Mouse (Mus musculus) ES-CJ7 (cell line): Measurements from ENCODE around the gene Vasn.
A peak's percentile ranks its signal among the peaks of the same experiment; 100 is the strongest.

Experiments
- DNase-seq: peaks from one replicate; pipeline ENCODE4 v3.0.0; 2011; ENCODE audit warnings: low read depth, low spot score

Gene Vasn

GRCm38 (mm10) chr16:4642190-4642589 is 2.4 kb downstream of the Vasn start:
- DNase-seq = peak; percentile 35

GRCm38 (mm10) chr16:4642937-4643336 is 3.2 kb downstream of the Vasn start:
- no peak for DNase-seq

GRCm38 (mm10) chr16:4643670-4644419 is 4.1 kb downstream of the Vasn start:
- no peak for DNase-seq

- DNase-seq = no peak
These were observed 6.1 kb downstream of the Vasn start for GRCm38 (mm10) chr16:4645867-4646266.

GRCm38 (mm10) chr16:4646831-4647230 is 7.1 kb downstream of the Vasn start:
- no peak for DNase-seq

- no peak for DNase-seq
These were observed 8.0 kb downstream of the Vasn start for GRCm38 (mm10) chr16:4647651-4648141.

GRCm38 (mm10) chr16:4648416-4649023 is 8.8 kb downstream of the Vasn start:
- peak; percentile 56 for DNase-seq

GRCm38 (mm10) chr16:4649211-4649610 is 9.5 kb downstream of the Vasn start:
- DNase-seq = no peak

GRCm38 (mm10) chr16:4649692-4650091 is 10.0 kb downstream of the Vasn start:
- no peak for DNase-seq

- no peak for DNase-seq
These were observed 10.4 kb downstream of the Vasn start for GRCm38 (mm10) chr16:4650161-4650560.

GRCm38 (mm10) chr16:4651081-4651480 is 11.3 kb downstream of the Vasn start:
- DNase-seq = no peak

GRCm38 (mm10) chr16:4651624-4652023 is 11.9 kb downstream of the Vasn start:
- DNase-seq = no peak

- no peak for DNase-seq
These were observed 13.1 kb downstream of the Vasn start for GRCm38 (mm10) chr16:4652707-4653416.

GRCm38 (mm10) chr16:4654706-4655105 is 15.0 kb downstream of the Vasn start:
- DNase-seq = no peak

- no peak for DNase-seq
These were observed 15.6 kb downstream of the Vasn start for GRCm38 (mm10) chr16:4655251-4655734.

- DNase-seq = peak; percentile 23
These were observed 16.2 kb downstream of the Vasn start for GRCm38 (mm10) chr16:4655764-4656570.

GRCm38 (mm10) chr16:4656571-4657081 is 16.9 kb downstream of the Vasn start:
- DNase-seq = no peak

GRCm38 (mm10) chr16:4658781-4659245 is 19.1 kb downstream of the Vasn start:
- no peak for DNase-seq

GRCm38 (mm10) chr16:4659326-4659725 is 19.6 kb downstream of the Vasn start:
- no peak for DNase-seq

- DNase-seq = no peak
These were observed 21.9 kb downstream of the Vasn start for GRCm38 (mm10) chr16:4661605-4662004.

- DNase-seq = peak; percentile 47
These were observed 24.1 kb downstream of the Vasn start for GRCm38 (mm10) chr16:4663806-4664205.
